Mouse (Mus musculus) liver, embryonic 14.5 days (tissue): ENCODE data around the gene Rbbp8nl. TPM values are rescaled to one million over a fixed set of nuclear protein-coding genes. Genes with fewer than 3 reads are reported as not detected.

ENCODE experiments used
- ATAC-seq: fragments of 200-750 bp; cut with Nextera tagmentation; 2 replicates; pipeline ENCODE4 v1.8.0; 2017; ENCODE audit warnings: moderate number of reproducible peaks, mild to moderate bottlenecking, moderate library complexity; ENCODE audit not compliant: insufficient read depth
- DNase-seq, 3 experiments: peaks; one replicate each; pipeline ENCODE4 v3.0.0-alpha.2; 2012 to 2013; ENCODE audit warnings: low read depth in 3 of 3, low spot score in 3 of 3
- H3K27ac ChIP-seq: fragments of 300-500 bp; sonication (generic); 2 replicates; pipeline ENCODE4 v1.5.1; 2014; ENCODE audit warnings: moderate library complexity, mild to moderate bottlenecking, control low read depth, inconsistent platforms
- H3K27me3 ChIP-seq: fragments of 300-500 bp; sonication (generic); 2 replicates; pipeline ENCODE4 v1.6.1; 2014; ENCODE audit warnings: mild to moderate bottlenecking, low read length, moderate library complexity; ENCODE audit not compliant: control insufficient read depth, insufficient read depth
- H3K36me3 ChIP-seq: fragments of 300-500 bp; sonication (generic); replicated peaks from 2 replicates; pipeline ENCODE4 v1.6.1; 2014; ENCODE audit warnings: low read depth; ENCODE audit not compliant: control insufficient read depth, insufficient read depth
- H3K4me1 ChIP-seq, 2 experiments: fragments of 200-500 bp in 1 of 2; fragments of 300-500 bp in 1 of 2; sonication (generic) in 1 of 2; replicated peaks; 2 replicates each; pipeline ENCODE4 v1.6.1; 2012 to 2014; ENCODE audit warnings: antibody characterized with exemption in 1 of 2, inconsistent platforms in 1 of 2, low read length in 1 of 2; ENCODE audit not compliant: control insufficient read depth in 2 of 2, insufficient read depth in 2 of 2
- H3K4me2 ChIP-seq: fragments of 300-500 bp; sonication (generic); 2 replicates; pipeline ENCODE4 v1.6.1; 2014; ENCODE audit warnings: low read depth, mild to moderate bottlenecking, control low read depth, moderate library complexity
- H3K4me3 ChIP-seq, 2 experiments: fragments of 200-500 bp in 1 of 2; fragments of 300-500 bp in 1 of 2; sonication (generic) in 1 of 2; 2 replicates each; pipeline ENCODE4 v1.5.1; 2012 to 2014; ENCODE audit warnings: low read depth in 2 of 2, low read length in 2 of 2, mild to moderate bottlenecking in 2 of 2, control low read depth in 1 of 2, inconsistent platforms in 1 of 2, moderate library complexity in 1 of 2; ENCODE audit not compliant: insufficient read depth in 1 of 2
- H3K9ac ChIP-seq: fragments of 300-500 bp; sonication (generic); replicated peaks from 2 replicates; pipeline ENCODE4 v1.6.1; 2014; ENCODE audit warnings: mild to moderate bottlenecking, control low read depth, moderate library complexity
- H3K9me3 ChIP-seq: fragments of 300-500 bp; sonication (generic); 2 replicates; pipeline ENCODE4 v1.6.1; 2016; ENCODE audit warnings: low read length, mixed read lengths; ENCODE audit not compliant: control insufficient read depth
- CTCF ChIP-seq: IDR thresholded peaks from 2 replicates; pipeline ENCODE4 v1.5.1; 2016; ENCODE audit warnings: antibody characterized with exemption, low read depth, control low read depth
- EP300 ChIP-seq: IDR thresholded peaks from 2 replicates; pipeline ENCODE4 v1.6.1; 2016; ENCODE audit warnings: antibody characterized with exemption, low read depth
- WGBS: fragments of 180-500 bp; shearing (Covaris S2); extraction: QIAGEN DNeasy Blood & Tissue Kit; methylation state at CpG from one replicate; pipeline ENCODE4 v1.1.7; 2014; ENCODE audit not compliant: insufficient replicate concordance; 5-methylcytosine and 5-hydroxymethylcytosine counted together
- polyA plus RNA-seq, 2 experiments: library from polyadenylated mRNA; depleted of rRNA in 1 of 2; stranded (reverse) in 1 of 2; unstranded in 1 of 2; fragments of >200 nt; fragmentation: Nextera tagmentation in 1 of 2; extraction: Ambion mirVana in 1 of 2; gene quantifications; 2 replicates each; pipeline versions ENCODE4 v1.2.1 to v1.2.3; 2012 to 2014

Rbbp8nl gene
- polyA plus RNA-seq, 2 experiments, result 0.02 TPM; not detected in 1

DNA sequence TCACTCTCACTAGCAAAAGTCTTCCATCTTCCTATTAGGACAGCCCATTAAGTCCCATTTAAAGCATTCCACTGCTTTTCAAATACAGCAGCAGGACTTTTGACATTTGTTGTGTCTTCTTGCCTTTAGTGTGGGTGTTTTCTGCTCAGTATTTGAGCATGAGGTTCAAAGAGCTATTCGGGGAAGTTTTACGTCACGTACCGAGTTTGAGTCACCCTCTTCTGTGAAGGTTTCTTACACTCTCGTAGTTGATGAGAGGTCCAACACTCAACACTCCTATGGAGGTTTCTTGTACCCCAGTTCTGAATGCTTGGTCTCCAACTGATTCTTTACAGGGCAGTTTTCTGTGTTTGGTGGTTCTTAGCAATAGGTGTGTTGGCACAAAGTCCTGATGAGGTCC is 41.8 kb downstream of the Rbbp8nl start:
- Histone ChIP-seq H3K27me3 (no peaks in the 10 kb centered on the region), H3K4me2 (no peak overlapping the region), H3K36me3 (no peaks in the 10 kb centered on the region), H3K9me3 (no peaks in the 10 kb centered on the region), H3K27ac (no peak overlapping the region), H3K9ac (no peak overlapping the region), H3K4me3 (no peak overlapping the region), H3K4me1 (peaks cover 0 to 10% of the 10 kb centered on the region in 2 experiments; a peak in 2 of 4 replicates)
- ATAC-seq, result no peak
- 73% methylated on average over 5 of the region's 5 CpGs for WGBS
- TF ChIP-seq EP300, result no peak
- no peak for TF ChIP-seq CTCF
- no peak for DNase-seq

DNA sequence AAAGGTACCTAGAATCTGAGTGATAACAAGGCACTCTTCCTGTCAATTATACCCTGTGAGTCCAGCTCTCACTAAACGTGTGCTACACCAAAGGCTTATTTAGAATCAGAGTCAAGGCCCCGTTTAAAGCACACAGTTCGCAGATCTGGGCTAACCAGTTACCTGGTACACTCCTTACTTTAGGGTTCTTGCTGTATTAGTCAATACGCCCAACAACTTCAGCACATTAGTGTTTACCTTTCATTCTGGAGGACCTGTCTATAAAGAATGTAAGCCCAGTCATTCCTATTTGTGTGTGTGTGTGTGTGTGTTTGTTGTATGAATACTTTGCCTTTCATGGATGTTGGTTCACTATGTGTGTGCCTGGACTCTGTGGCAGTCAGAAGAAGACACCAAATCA is 46.6 kb downstream of the Rbbp8nl start:
- TF ChIP-seq CTCF, result no peak
- no peak for TF ChIP-seq EP300
- 68% methylated on average over 4 of the region's 4 CpGs for WGBS
- H3K27ac ChIP-seq, result no peak overlapping the region
- H3K9ac ChIP-seq, result no peak overlapping the region
- no peak for DNase-seq
- no peak for ATAC-seq
- H3K4me3 ChIP-seq, result no peak overlapping the region
- no peaks in the 10 kb centered on the region for H3K36me3 ChIP-seq
- H3K4me1 ChIP-seq, result peaks cover 3 to 9% of the 10 kb centered on the region in 2 experiments; a peak in 2 of 4 replicates
- H3K9me3 ChIP-seq, result no peaks in the 10 kb centered on the region
- no peak overlapping the region for H3K4me2 ChIP-seq
- no peaks in the 10 kb centered on the region for H3K27me3 ChIP-seq

DNA sequence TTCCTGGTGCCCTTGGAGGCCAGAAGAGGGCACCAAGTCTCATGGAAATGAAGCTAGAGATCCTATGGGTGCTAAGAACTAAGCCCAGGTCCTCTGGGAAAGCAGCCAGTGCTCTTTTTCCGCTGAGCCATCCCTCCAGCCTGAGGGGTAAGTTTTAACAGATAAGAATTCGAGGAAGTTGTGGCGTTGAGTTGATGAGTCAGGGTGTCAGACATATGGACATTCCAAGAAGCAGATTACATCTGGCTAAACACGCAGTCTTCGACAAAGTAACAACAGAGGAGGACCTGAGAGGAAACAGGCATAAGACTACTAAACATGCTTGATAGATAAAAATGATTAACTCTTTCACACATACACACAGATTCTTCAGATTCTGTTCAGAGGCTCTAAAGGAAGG is 51.1 kb downstream of the Rbbp8nl start:
- no peaks in the 10 kb centered on the region for H3K9me3 ChIP-seq
- H3K4me3 ChIP-seq, result no peak overlapping the region
- 11% methylated on average over 5 of the region's 5 CpGs for WGBS
- DNase-seq, result peak in 1 of 3 experiments; percentile 53
- no peaks in the 10 kb centered on the region for H3K27me3 ChIP-seq
- H3K27ac ChIP-seq, result no peak overlapping the region
- ATAC-seq, result no peak
- peaks cover 35 to 42% of the 10 kb centered on the region in 2 experiments for H3K4me1 ChIP-seq
- TF ChIP-seq EP300 (0 out of 2 replicates have a peak, but pooled peaks have one; percentile 24), CTCF (no peak)
- H3K9ac ChIP-seq, result no peak overlapping the region
- H3K36me3 ChIP-seq, result no peaks in the 10 kb centered on the region
- no peak overlapping the region for H3K4me2 ChIP-seq

DNA sequence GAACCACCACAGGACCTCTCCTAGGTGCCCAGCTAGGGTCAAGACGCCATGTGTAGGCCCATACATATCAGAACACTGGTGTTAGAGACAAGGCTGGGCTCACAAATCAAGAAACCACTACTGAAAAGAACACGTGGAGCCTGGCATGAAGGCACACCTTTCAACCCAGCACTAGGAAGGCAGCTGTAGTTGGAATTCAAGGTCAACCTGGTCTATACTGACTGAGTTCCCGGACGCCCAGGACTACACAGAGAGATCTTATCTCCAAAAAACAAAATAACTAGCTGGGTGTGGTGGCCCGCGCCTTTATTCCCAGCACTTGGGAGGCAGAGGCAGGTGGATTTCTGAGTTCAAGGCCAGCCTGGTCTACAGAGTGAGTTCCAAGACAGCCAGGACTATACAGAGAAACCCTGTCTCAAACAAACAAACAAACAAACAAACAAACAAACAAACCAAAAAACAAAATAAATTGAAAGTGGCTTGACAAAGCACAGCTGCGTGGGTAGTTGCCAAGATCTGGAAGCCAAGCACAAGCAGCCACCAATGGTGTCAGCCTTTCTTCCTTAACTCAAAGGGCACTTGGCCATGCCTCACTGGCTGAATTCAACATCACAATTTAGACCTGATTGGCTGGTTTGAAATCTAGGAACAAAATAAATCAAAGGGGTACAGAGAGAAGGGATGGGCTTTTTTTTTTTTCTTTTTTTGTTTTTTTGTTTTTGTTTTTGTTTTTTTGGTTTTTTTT is 51.9 kb downstream of the Rbbp8nl start:
- H3K9ac ChIP-seq, result peak overlapping the region; percentile 20; the same call in 1 of the 2 replicates
- WGBS, result 62% methylated on average over 7 of the region's 7 CpGs
- peak overlapping the region; percentile 94 for H3K27ac ChIP-seq
- H3K4me2 ChIP-seq, result peak overlapping the region; percentile 69; the same call in 1 of the 2 replicates
- H3K4me1 ChIP-seq, result peaks cover 35 to 46% of the 10 kb centered on the region in 2 experiments
- no peak for DNase-seq
- H3K36me3 ChIP-seq, result no peaks in the 10 kb centered on the region
- no peaks in the 10 kb centered on the region for H3K9me3 ChIP-seq
- H3K27me3 ChIP-seq, result no peaks in the 10 kb centered on the region
- TF ChIP-seq EP300 (no peak), CTCF (no peak)
- ATAC-seq, result no peak
- no peak overlapping the region for H3K4me3 ChIP-seq

DNA sequence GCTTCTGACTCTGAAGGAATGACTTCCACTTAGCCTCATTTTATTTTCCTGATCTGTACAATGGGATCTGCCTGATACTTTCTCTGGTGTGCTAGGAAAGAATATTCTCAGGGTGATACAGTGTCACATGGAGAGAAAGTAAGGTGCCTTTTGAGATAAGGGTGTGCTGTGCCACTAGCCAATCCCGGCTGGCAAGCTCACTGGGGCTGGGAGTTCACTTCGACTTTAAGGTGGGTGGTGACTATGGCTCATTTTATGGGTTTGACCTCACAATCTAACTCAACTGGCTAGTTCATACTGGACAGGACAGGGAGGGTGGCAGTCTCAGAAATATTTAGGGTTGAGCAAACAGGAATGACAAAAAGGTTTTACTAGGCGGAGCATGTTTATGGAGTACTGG is 52.7 kb downstream of the Rbbp8nl start:
- H3K4me1 ChIP-seq, result peaks cover 35 to 46% of the 10 kb centered on the region in 2 experiments
- 28% methylated on average over 3 of the region's 3 CpGs for WGBS
- no peaks in the 10 kb centered on the region for H3K27me3 ChIP-seq
- H3K9me3 ChIP-seq, result no peaks in the 10 kb centered on the region
- TF ChIP-seq EP300, result peak; percentile 67
- no peak for TF ChIP-seq CTCF
- peak overlapping the region; percentile 94 for H3K27ac ChIP-seq
- DNase-seq (peak; percentile 61 to 78 (median 73)), ATAC-seq (peak; percentile 93)
- no peak overlapping the region for H3K4me3 ChIP-seq
- no peaks in the 10 kb centered on the region for H3K36me3 ChIP-seq
- H3K4me2 ChIP-seq, result peak overlapping the region; percentile 69
- H3K9ac ChIP-seq, result peak overlapping the region; percentile 60
